Mouse (Mus musculus) lung, postnatal 10 days (tissue): ENCODE results near the gene Csnk2a2.

ENCODE experiments used
- DNase-seq: peaks from one replicate; pipeline ENCODE4 v3.0.0; 2021

Csnk2a2 gene

DNA sequence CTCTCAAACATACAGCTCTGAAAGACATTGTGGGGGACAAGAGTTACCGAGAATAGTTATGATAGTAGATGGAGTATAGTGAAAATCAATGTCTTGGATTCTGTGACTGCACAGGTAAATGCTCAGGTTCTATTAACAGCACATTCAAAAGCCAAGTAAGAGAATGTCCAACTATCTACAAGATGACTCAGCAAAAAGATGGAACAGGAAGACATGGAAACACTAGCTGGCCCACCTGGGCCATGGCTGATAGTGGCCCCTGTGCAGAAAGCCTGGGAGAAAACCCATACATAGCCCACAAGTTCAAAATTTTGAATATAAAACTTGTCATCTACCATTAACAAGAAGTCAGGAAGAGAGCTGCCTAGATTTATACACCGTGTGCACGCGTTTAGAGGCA is 19.8 kb downstream of the Csnk2a2 start:
- no peak for DNase-seq

GRCm38 (mm10) chr8:95468995-95469394 is 20.8 kb downstream of the Csnk2a2 start:
- DNase-seq, result no peak

GRCm38 (mm10) chr8:95466543-95466942 is 23.3 kb downstream of the Csnk2a2 start:
- DNase-seq, result no peak

GRCm38 (mm10) chr8:95452518-95452917 is 37.3 kb downstream of the Csnk2a2 start:
- DNase-seq, result no peak

- no peak for DNase-seq
Observed at GRCm38 (mm10) chr8:95450271-95450670, 39.6 kb downstream of the Csnk2a2 start.

DNA sequence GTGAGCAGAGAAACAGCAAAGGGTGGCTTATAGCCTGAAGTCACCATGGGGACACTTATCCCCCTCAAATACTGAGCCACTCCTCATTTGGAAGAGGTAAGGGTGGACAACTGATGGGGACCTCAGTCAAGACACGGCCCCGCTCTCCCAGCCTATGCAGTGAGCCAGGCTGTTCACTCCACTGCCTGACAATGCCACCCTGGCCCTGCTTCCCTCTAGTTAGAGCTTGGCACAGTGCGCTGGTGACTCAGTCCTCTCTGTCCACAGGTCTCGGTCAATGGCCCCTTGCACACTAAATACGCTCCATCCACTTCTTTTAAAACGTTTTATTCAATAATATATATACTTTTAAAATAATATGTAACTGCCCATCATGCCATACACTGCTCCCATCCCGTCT is 42.2 kb downstream of the Csnk2a2 start:
- DNase-seq, result no peak

DNA sequence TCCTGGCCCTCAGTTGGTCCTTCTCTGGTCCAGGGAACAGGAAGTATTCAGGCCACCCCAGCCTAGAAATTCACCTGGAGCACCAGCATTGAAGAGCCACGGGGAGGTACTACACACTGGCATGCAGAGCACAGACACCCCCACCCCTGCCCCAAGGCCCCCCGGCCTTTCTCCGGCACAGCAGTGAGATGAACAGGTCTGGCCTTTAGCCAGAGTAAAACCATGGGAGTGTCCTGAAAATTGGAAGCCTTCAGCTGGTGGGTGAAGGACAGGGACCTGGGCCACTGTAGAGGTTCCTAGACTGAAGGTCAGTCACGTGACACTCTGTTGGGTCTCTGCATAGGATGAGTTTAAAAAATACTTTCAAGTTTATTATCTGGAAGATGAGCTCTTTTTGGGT is 44.8 kb downstream of the Csnk2a2 start:
- DNase-seq, result no peak

GRCm38 (mm10) chr8:95441491-95442039 is 48.3 kb downstream of the Csnk2a2 start:
- DNase-seq, result no peak

- no peak for DNase-seq
Observed at GRCm38 (mm10) chr8:95440168-95440709, 49.6 kb downstream of the Csnk2a2 start.

DNA sequence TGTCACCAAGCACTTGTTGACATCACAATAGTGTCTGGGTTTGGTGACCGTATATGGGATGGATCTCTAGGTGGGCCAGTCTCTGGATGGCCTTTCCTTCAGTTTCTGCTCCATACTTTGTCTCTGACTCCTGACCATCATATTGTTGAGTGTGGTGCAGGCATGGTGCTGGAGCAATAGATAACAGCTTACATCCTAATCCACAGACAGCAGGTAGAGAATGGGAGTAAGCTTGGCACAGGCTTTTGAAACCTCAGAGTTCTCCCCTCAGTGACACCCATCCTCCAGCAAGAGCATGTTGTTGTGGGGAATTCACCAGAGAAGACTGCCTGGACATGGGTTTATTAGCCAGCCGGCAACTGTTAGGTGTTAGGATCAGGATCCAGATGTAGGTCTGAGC is 50.4 kb downstream of the Csnk2a2 start:
- DNase-seq, result no peak

DNA sequence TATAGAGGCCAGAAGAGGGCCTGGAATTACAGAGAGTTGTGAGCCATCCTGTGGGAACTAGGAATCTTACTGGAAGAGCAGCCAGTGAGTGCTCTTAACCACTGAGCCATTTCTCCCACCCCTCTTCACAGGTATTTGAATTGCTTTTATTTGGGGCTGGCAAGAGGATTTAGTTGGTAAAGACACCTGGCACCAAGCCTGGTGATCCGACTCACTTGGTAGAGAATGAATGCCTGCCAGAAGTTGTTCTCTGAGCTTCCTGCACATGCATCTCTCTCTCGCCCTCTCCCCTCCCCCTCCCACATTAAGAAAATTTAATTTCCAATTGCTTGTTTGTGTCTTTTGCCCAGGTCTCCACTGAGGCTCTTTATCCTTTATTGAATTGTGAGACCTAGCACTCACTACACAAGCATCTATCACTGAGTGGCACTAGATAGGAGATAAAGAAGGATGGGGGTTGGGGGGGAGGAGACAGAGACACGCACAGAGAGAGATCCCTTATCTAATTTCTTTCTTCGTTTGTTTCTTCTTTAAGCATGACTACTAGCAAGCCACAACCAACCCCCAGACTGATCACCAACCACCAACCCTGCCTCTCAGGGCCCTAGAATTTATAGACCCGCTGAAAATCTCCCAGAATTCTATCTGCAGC is 52.4 kb downstream of the Csnk2a2 start:
- no peak for DNase-seq

DNA sequence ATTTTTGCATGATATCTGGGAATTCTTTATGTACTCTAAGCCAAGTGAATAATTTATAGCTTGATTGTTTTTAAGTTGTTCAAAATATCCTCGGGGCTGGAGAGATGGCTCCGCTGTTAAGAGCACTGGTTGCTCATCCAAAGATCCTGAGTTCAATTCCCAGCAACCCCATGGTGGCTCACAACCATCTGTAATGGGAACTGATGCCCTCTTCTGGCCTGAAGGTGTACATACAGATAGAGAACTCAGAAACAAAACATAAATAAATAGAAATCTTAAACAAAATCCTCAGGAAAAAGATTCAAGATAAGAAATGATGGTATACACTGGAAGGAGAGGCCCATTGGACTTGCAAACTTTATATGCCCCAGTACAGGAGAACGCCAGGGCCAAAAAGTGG is 53.9 kb downstream of the Csnk2a2 start:
- DNase-seq, result no peak

DNA sequence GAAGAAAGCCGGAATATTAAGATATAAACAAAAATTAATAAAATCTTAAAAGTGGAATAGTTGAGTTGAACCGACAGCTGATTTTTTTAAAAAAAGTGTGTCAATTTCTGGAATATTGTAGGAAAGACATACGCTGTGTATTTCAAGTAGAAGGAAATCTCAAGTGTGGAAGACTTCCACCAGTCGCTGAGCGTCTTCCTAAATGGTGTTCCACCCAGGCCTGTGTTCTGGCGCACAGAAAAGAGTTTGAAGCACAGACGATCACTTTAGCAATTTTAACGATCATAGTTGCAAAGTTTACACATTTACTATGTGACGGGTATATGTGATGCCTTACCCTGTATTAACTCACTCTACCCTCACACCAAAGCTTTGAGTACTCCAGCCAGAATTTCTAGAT is 54.4 kb downstream of the Csnk2a2 start:
- no peak for DNase-seq

DNA sequence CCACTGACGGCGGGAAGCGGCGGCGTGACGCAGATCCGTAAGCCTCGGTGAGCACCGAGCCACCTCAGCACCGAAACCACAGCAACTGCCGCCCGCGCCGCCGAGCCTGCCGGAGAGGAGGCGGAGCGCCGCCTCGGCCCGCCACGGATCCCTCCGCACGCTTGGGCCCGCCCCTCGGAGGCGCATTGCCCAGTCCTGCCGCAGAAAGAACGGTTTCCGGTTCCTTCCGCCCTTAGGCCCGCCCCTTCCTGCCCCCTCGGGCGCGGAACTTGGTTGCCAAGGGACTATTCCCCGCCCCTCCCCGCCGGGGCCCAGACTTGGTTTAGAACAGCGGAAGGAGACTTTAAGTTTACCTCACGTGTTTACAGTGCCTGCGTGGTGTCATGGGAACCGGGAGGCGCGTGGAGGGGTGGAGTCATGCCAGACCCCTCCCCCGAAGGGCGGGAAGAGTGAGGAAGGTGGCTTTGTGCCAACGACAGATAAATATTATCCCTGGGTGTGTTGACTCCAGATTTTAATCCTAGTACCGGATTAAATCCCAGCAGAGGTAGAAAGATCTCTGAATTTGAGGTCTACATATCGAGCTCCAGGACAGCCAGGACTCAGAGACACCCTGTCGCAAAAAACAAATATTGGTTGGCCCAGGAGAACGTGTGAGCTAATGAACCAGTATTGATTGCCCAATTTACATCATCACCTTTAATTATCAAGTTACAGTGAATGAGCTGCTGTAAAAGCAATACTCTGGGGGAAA is 55.0 kb downstream of the Csnk2a2 start, which contains the start of gene Cfap20:
Gene Cfap20 (minus strand): TSS at position 184 of the 754 bp plus-strand sequence.
- DNase-seq, result peak; percentile 100

- peak; percentile 34 for DNase-seq
Observed at GRCm38 (mm10) chr8:95434233-95434632, 55.6 kb downstream of the Csnk2a2 start.

GRCm38 (mm10) chr8:95433124-95433523 is 56.7 kb downstream of the Csnk2a2 start:
- DNase-seq, result no peak

DNA sequence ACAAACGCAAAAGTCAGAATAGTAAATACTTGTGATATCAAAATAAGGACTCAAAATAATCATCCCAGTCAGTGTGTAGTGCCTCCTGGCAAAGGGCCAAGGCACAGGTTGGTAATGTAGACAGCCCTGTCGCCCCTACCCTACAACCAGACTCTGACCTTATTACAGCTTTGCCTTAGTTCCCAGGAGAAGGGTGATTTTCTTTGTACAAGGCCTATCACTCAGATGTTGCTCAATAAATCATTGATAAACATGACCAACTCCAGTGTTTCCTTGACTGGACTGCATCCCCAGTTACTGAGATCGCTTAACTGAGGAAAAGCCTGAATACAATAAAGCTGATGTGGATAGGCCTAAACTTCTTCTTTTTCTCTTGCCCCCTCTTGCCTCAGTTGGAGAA is 57.4 kb downstream of the Csnk2a2 start:
- DNase-seq, result no peak

DNA sequence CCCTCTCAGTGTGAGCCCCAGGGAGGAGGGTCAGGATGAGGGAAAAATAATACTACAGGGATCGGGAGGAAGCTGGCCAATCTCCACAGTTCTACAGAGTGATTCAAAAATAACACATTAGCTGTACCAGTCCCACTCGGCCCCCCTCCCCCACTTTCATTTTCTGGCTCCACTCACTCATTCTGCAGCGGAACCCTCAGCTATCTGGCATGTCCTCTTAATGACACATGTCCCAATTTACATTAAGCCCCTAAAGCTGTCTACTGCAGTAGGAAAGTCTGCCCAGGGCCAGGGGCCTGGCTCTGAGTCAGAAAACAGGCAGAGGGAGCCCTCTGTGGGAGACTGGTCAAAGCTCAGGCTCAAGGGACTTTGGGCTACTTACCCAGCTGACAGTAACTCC is 59.9 kb downstream of the Csnk2a2 start:
- DNase-seq, result peak; percentile 83

- peak; percentile 90 for DNase-seq
Observed at GRCm38 (mm10) chr8:95427594-95428535, 62.0 kb downstream of the Csnk2a2 start.

GRCm38 (mm10) chr8:95426781-95427281 is 63.0 kb downstream of the Csnk2a2 start:
- DNase-seq, result peak; percentile 57

- DNase-seq, result peak; percentile 29
Observed at GRCm38 (mm10) chr8:95424682-95425081, 65.2 kb downstream of the Csnk2a2 start.

- peak; percentile 46 for DNase-seq
Observed at GRCm38 (mm10) chr8:95422193-95422810, 67.5 kb downstream of the Csnk2a2 start.
